Mouse (Mus musculus) thymus, postnatal 10 days (tissue): Measurements from ENCODE around the gene Best2.
A peak's percentile ranks its signal among the peaks of the same experiment; 100 is the strongest.

ENCODE experiments used
- DNase-seq, 2 experiments: peaks; one replicate each; pipeline ENCODE4 v3.0.0; 2021; ENCODE audit warnings: low spot score in 2 of 2

Best2 gene

GRCm38 (mm10) chr8:85014431-85014830, at the start of gene Best2:
TSS of gene Best2 (minus strand) at chr8:85014531.
- no peak for DNase-seq

GRCm38 (mm10) chr8:85062603-85063002, 48.3 kb upstream of the Best2 start:
- no peak for DNase-seq

- peak; percentile 80 for DNase-seq
Measured at GRCm38 (mm10) chr8:85059879-85060616, 45.7 kb upstream of the Best2 start, which contains the start of gene Fbxw9. TSS of gene Fbxw9 (plus strand) at chr8:85060055.

GRCm38 (mm10) chr8:85057367-85057766, 43.0 kb upstream of the Best2 start:
- no peak for DNase-seq

GRCm38 (mm10) chr8:85043619-85044018, 29.3 kb upstream of the Best2 start:
- DNase-seq = no peak

GRCm38 (mm10) chr8:85037681-85038531, 23.6 kb upstream of the Best2 start:
- peak; percentile 70 to 71 for DNase-seq

GRCm38 (mm10) chr8:85037366-85037680, 23.0 kb upstream of the Best2 start:
- no peak for DNase-seq

GRCm38 (mm10) chr8:85036718-85037365, 22.5 kb upstream of the Best2 start, which contains the start of gene Tnpo2:
TSS of gene Tnpo2 (plus strand) at chr8:85036915.
- peak; percentile 82 to 85 for DNase-seq

GRCm38 (mm10) chr8:85036381-85036717, 22.0 kb upstream of the Best2 start:
- no peak for DNase-seq

GRCm38 (mm10) chr8:85035728-85036310, 21.5 kb upstream of the Best2 start:
- peak; percentile 24 to 27 for DNase-seq

- DNase-seq = no peak
Measured at GRCm38 (mm10) chr8:85035165-85035727, 20.9 kb upstream of the Best2 start.

- DNase-seq = peak; percentile 78 to 84
Measured at GRCm38 (mm10) chr8:85034764-85035163, 20.4 kb upstream of the Best2 start.

GRCm38 (mm10) chr8:85033867-85034266, 19.5 kb upstream of the Best2 start:
- no peak for DNase-seq

- DNase-seq = no peak
Measured at GRCm38 (mm10) chr8:85032622-85033311, 18.4 kb upstream of the Best2 start.

GRCm38 (mm10) chr8:85029271-85029670, 14.9 kb upstream of the Best2 start:
- DNase-seq = no peak

GRCm38 (mm10) chr8:85027922-85028321, 13.6 kb upstream of the Best2 start:
- DNase-seq = no peak

- DNase-seq = no peak
Measured at GRCm38 (mm10) chr8:85027516-85027855, 13.2 kb upstream of the Best2 start.

GRCm38 (mm10) chr8:85026670-85027515, 12.6 kb upstream of the Best2 start, which contains the start of gene Trir:
TSS of gene Trir (plus strand) at chr8:85026823.
- DNase-seq = peak; percentile 89

GRCm38 (mm10) chr8:85025098-85025932, 11.0 kb upstream of the Best2 start, which contains the start of gene Asna1:
TSS of gene Asna1 (minus strand) at chr8:85025281.
- peak; percentile 73 to 78 for DNase-seq
